Mouse (Mus musculus): ENCODE results near the gene Magea4. TPM values are rescaled to one million over a fixed set of nuclear protein-coding genes. Genes with fewer than 3 reads are reported as not detected.

Magea4 gene
- polyA plus RNA-seq (2012; fragmentation: generic; extraction: Trizol) = not detected

DNA sequence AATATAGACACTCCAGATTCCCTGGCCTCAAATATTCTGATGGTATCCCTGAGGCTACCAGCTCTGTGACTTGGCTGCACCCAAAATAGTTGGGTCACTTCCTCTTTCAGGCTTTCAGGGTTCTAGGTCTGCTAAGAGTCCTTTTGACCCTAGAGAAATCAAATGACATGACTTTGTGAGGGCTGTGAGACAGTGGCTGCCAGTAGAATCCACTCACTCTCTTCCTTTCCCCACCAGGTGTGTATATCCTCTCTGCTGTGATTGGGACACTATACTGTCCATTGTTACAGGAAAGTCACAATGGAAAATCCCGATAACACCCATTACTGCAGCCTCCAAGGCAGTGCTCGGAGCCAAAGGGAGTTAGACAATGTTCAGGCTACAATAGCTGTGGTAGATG, at the start of gene Magea4:
TSS of gene Magea4 (plus strand) at position 301 of the 400 bp plus-strand sequence.
- no peak for TF ChIP-seq POLR2A (IDR thresholded peaks at IDR 0.05; ENCODE audit: insufficient read length, low read depth)
- TF ChIP-seq CEBPB (IDR thresholded peaks at IDR 0.05; ENCODE audit: insufficient read depth, poor library complexity, severe bottlenecking) = no peak
- TF ChIP-seq REST (IDR thresholded peaks at IDR 0.05; ENCODE audit: insufficient read depth, insufficient read length) = no peak
- no peak for TF ChIP-seq MYOD1 (IDR thresholded peaks at IDR 0.05; ENCODE audit: control insufficient read depth in 1 of 3, insufficient read length in 2 of 3, low read depth in 2 of 3)
- no peaks in the 10 kb centered on the region for H3K27me3 ChIP-seq (ENCODE audit: control insufficient read depth, insufficient read depth, insufficient read length)
- no peaks in the 10 kb centered on the region for H3K79me2 ChIP-seq (ENCODE audit: control insufficient read depth, insufficient read depth)
- no peaks in the 10 kb centered on the region for H3K36me3 ChIP-seq (ENCODE audit: control insufficient read depth, insufficient read depth)
- no peak within 1 kb of the TSS for H3K4me2 ChIP-seq (ENCODE audit: low read depth)
- no peak within 1 kb of the TSS for H3ac ChIP-seq (ENCODE audit: control insufficient read depth, insufficient read length)
- no peak within 1 kb of the TSS for H3K4me3 ChIP-seq

DNA sequence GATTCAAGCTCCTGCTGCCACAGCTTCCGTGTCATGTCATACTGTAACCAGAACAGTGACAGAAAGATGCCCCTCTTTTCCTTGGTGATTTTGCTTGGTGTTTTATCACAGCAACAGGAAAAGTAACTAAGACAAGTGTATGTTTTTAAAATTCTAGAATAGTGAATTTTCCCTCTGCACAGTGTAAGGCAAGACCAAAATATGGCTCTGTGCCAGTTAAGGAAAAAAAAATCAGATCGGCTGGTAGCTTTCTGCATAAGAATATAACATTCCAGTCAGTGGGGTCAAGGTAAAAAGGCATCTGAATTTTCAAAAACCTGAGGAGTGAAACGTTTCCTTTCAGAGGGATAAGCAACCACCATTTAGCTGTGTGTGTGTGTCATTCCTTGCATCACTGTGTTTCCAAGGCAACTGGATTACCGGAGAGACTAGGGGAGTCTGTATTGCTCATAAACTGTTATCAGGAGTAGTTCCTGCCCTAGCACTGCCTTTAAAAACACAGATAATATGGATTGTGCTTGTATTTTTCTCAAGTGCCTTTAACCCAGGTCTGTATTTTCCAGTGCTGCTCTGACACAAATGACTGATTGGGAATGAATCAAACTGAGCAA, 18.8 kb upstream of the Magea4 start:
- no peaks in the 10 kb centered on the region for H3K27me3 ChIP-seq (ENCODE audit: control insufficient read depth, insufficient read depth, insufficient read length)
- no peaks in the 10 kb centered on the region for H3K79me2 ChIP-seq (ENCODE audit: control insufficient read depth, insufficient read depth)
- no peak overlapping the region for H3K4me3 ChIP-seq
- TF ChIP-seq POLR2AphosphoS2 (IDR thresholded peaks at IDR 0.05; ENCODE audit: insufficient read length, low read depth) (no peak), MYOG (IDR thresholded peaks at IDR 0.05; ENCODE audit: control insufficient read depth in 1 of 3, insufficient read depth in 1 of 3, insufficient read length in 2 of 3, low read depth in 2 of 3) (no peak), TCF12 (IDR thresholded peaks at IDR 0.05; ENCODE audit: insufficient read depth, poor library complexity, severe bottlenecking) (no peak)
- no peaks in the 10 kb centered on the region for H3K36me3 ChIP-seq (ENCODE audit: control insufficient read depth, insufficient read depth)
- H3K4me2 ChIP-seq (ENCODE audit: low read depth) = no peak overlapping the region
- no peak overlapping the region for H3ac ChIP-seq (ENCODE audit: control insufficient read depth, insufficient read length)

DNA sequence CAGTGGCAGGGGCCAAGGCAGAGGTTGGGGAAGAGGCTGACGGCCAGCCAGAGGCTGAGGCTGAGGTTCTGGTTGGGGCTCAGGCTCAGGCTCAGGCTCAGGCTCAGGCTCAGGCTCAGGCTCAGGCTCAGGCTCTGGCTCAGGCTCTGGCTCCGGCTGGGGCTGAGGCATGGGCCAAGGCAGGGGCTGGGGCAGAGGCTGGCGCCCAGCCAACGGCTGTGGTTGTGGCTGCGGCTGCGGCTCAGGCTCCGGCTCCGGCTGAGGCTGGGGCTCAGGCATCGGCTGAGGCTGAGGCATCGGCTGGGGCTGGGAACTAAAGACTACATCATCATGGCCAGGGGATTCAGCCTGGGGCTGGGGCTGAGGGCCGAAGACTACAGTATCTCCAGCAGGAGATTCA, 48.8 kb downstream of the Magea4 start:
- TF ChIP-seq TCF12 (IDR thresholded peaks at IDR 0.05; ENCODE audit: insufficient read depth, poor library complexity, severe bottlenecking) (no peak), CEBPB (IDR thresholded peaks at IDR 0.05; ENCODE audit: insufficient read depth, poor library complexity, severe bottlenecking) (no peak), MYOD1 (IDR thresholded peaks at IDR 0.05; ENCODE audit: control insufficient read depth in 1 of 3, insufficient read length in 2 of 3, low read depth in 2 of 3) (no peak), MAX (IDR thresholded peaks at IDR 0.05; ENCODE audit: low read depth) (no peak), E2F4 (IDR thresholded peaks at IDR 0.05; ENCODE audit: insufficient read depth) (no peak), POLR2AphosphoS2 (IDR thresholded peaks at IDR 0.05; ENCODE audit: insufficient read length, low read depth) (no peak), POLR2A (IDR thresholded peaks at IDR 0.05; ENCODE audit: insufficient read length, low read depth) (no peak), REST (IDR thresholded peaks at IDR 0.05; ENCODE audit: insufficient read depth, insufficient read length) (no peak), USF1 (IDR thresholded peaks at IDR 0.05; ENCODE audit: low read depth) (no peak), SRF (IDR thresholded peaks at IDR 0.05; ENCODE audit: control insufficient read depth, insufficient read length, low read depth) (no peak), TCF3 (IDR thresholded peaks at IDR 0.05; ENCODE audit: insufficient read length, low read depth) (no peak), MYOG (IDR thresholded peaks at IDR 0.05; ENCODE audit: control insufficient read depth in 1 of 3, insufficient read depth in 1 of 3, insufficient read length in 2 of 3, low read depth in 2 of 3) (no peak)
- Histone ChIP-seq H3K4me2 (ENCODE audit: low read depth) (no peak overlapping the region), H3K27me3 (ENCODE audit: control insufficient read depth, insufficient read depth, insufficient read length) (no peaks in the 10 kb centered on the region), H3K4me3 (no peak overlapping the region), H3ac (ENCODE audit: control insufficient read depth, insufficient read length) (no peak overlapping the region), H3K36me3 (ENCODE audit: control insufficient read depth, insufficient read depth) (no peaks in the 10 kb centered on the region), H3K79me2 (ENCODE audit: control insufficient read depth, insufficient read depth) (no peaks in the 10 kb centered on the region)

Other genes with a start within 250 kb of the Magea4 start
- gene Fate1, start 249.0 kb upstream of the Magea4 start, polyA plus RNA-seq (2012; fragmentation: generic; extraction: Trizol) = not detected
- 0.01 TPM for gene Cnga2, start 230.2 kb upstream of the Magea4 start, polyA plus RNA-seq (2012; fragmentation: generic; extraction: Trizol)
- 2.2 TPM for gene Gabre, start 52.8 kb downstream of the Magea4 start, polyA plus RNA-seq (2012; fragmentation: generic; extraction: Trizol)
- gene Magea10, start 164.8 kb downstream of the Magea4 start, polyA plus RNA-seq (2012; fragmentation: generic; extraction: Trizol) = not detected

All from myocyte (in vitro differentiated cells).